Mouse (Mus musculus): ENCODE results near the gene Lrrc14b. TPM values are rescaled to one million over a fixed set of nuclear protein-coding genes. Genes with fewer than 3 reads are reported as not detected.

The Lrrc14b gene
- polyA plus RNA-seq (2016; fragmentation: Nextera tagmentation; extraction: Ambion mirVana) = 0.87 and 1.5 TPM in 2 replicates

DNA sequence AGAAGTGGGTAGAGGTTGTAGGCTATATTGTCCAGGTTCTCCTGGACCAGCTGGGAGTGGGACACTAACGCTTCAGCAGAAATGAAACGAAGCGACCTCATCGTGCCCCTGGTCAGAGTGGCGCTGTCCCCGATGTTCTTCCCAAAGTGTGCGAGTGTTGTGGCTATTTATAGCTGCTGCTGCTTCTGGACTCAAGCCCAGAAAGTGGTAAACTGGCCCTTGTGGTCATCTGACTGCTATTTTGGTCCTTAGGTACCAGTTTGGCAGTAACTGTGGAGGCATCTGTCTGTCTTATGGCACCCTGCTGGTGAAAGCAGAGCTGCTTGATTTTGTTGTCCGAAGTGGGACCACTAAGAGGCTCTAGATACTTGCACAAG lies at the start of gene Lrrc14b:
Lrrc14b (minus strand) TSS at position 147 of the 377 bp plus-strand sequence.
- H3K9ac ChIP-seq = peak within 1 kb of the TSS; percentile 63
- 26% methylated on average over 8 of the region's 8 CpGs for WGBS
- peak within 1 kb of the TSS; percentile 63 for H3K4me2 ChIP-seq
- no peaks in the 10 kb centered on the region for H3K27me3 ChIP-seq (replicated peaks)
- H3K36me3 ChIP-seq = peaks cover 28% of the 10 kb centered on the region
- peak within 1 kb of the TSS; percentile 92 for H3K27ac ChIP-seq (ENCODE audit: poor library complexity, severe bottlenecking)
- ATAC-seq (ENCODE audit: insufficient number of reproducible peaks, low FRiP score) = peak; percentile 75
- no peaks in the 10 kb centered on the region; the same call in 1 of the 2 replicates for H3K9me3 ChIP-seq (replicated peaks)
- peak within 1 kb of the TSS; percentile 32 for H3K4me3 ChIP-seq
- H3K4me1 ChIP-seq (replicated peaks) = peaks cover 26% of the 10 kb centered on the region

DNA sequence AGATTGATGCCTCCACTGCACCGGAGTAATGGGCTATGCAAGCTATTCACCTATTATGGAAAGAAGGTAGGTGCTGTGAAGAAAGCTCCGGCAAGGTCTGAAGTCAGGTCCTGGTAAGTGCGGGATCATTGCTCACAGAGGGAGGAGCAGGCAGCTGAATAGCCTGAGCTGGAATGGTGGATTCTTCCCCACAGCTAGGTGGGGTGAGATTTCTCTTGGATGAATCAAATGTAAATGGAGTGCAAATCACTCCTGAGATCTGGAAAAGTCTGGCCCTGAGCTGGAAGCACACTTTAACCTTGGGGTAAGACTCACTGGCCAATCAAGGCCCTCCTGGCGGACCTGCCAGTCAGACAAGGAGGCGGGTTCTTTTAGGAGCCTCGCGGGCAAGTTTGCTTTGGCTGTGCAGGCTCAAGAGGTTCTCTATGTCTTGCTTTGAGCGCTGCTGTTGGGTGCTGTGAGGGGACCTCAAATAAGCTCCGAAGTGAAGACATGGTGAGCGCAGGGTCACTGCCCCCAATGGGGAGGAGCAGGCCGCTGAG lies 35.6 kb upstream of the Lrrc14b start, which contains the start of gene Ftl1-ps1:
Ftl1-ps1 (plus strand) TSS at position 397 of the 542 bp plus-strand sequence.
- peak within 1 kb of the TSS; percentile 33 for H3K4me3 ChIP-seq
- no peaks in the 10 kb centered on the region for H3K4me1 ChIP-seq (replicated peaks)
- H3K36me3 ChIP-seq = no peaks in the 10 kb centered on the region
- H3K27ac ChIP-seq (ENCODE audit: poor library complexity, severe bottlenecking) = no peak within 1 kb of the TSS
- H3K27me3 ChIP-seq (replicated peaks) = peaks cover 6% of the 10 kb centered on the region; the same call in 1 of the 2 replicates
- H3K9ac ChIP-seq = 0 out of 2 replicates have a peak within 1 kb of the TSS, but pooled peaks have one; percentile 40
- peak within 1 kb of the TSS; percentile 58 for H3K4me2 ChIP-seq
- ATAC-seq (ENCODE audit: insufficient number of reproducible peaks, low FRiP score) = no peak
- WGBS = 14% methylated on average over 11 of the region's 11 CpGs
- H3K9me3 ChIP-seq (replicated peaks) = no peaks in the 10 kb centered on the region

DNA sequence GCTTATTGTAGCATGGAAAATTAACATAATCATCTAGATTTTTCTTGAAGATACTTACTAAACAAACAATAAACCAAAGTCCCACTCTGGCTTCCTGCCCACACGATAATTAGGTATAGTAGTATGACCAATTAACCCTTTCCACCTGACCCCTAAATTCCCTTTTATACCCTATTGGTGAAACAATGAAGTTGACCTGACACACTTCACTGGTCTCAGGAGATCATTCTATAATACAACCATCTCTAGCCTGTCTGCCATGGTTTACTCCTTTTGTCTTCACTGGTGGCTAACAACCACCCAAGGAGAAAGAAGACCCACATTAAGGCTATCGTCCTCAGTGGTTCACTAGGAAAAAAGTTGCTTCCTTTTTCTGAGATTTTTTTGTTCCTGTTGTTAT lies 27.4 kb upstream of the Lrrc14b start:
- no peak for ATAC-seq (ENCODE audit: insufficient number of reproducible peaks, low FRiP score)
- Histone ChIP-seq H3K27ac (ENCODE audit: poor library complexity, severe bottlenecking) (no peak overlapping the region), H3K9ac (no peak overlapping the region), H3K4me1 (replicated peaks) (0 out of 2 replicates have a peak, but pooled peaks cover 3% of the 10 kb centered on the region), H3K27me3 (replicated peaks) (0 out of 2 replicates have a peak, but pooled peaks cover 4% of the 10 kb centered on the region), H3K36me3 (no peaks in the 10 kb centered on the region), H3K4me2 (no peak overlapping the region), H3K9me3 (replicated peaks) (no peaks in the 10 kb centered on the region), H3K4me3 (no peak overlapping the region)
- 76% methylated on average over 2 of the region's 2 CpGs for WGBS

DNA sequence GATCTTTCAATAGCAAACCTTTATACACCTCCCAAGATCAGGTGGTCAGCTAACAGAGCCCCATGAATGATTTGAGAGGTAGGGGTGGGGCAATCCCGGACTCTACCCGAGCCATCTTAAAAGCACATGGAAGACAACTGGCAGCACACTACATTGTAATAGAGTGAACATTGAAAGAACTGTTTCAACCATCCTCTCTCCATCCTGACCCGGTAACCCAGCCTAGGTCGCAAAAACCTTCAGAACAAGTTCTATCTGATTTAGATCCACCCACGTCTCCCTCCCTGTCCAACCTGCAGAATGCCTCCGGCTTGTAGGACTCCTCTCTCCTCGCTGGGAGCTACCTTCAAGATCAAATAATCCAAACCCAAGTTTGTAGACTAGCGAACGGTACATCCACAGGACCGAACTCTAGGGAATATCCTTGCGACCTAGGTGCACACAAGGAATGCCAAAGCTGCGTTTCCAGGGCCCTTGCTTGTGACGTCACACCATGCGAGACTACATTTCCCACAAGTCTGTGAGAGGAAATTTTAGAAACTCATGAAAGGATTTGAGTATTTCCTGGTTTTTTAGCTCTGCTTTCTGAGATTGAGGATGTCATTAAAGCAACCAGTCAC lies 26.7 kb upstream of the Lrrc14b start, which contains the start of gene Zfp72:
Zfp72 (minus strand) TSS at position 466 of the 620 bp plus-strand sequence.
- Histone ChIP-seq H3K36me3 (no peaks in the 10 kb centered on the region), H3K4me3 (peak within 1 kb of the TSS; percentile 71), H3K9ac (peak within 1 kb of the TSS; percentile 57), H3K27ac (ENCODE audit: poor library complexity, severe bottlenecking) (no peak within 1 kb of the TSS), H3K4me1 (replicated peaks) (0 out of 2 replicates have a peak, but pooled peaks cover 3% of the 10 kb centered on the region), H3K9me3 (replicated peaks) (no peaks in the 10 kb centered on the region), H3K27me3 (replicated peaks) (0 out of 2 replicates have a peak, but pooled peaks cover 4% of the 10 kb centered on the region), H3K4me2 (peak within 1 kb of the TSS; percentile 75)
- peak; percentile 77; the same call in 1 of the 2 replicates for ATAC-seq (ENCODE audit: insufficient number of reproducible peaks, low FRiP score)
- 2% methylated on average over 14 of the region's 14 CpGs for WGBS

DNA sequence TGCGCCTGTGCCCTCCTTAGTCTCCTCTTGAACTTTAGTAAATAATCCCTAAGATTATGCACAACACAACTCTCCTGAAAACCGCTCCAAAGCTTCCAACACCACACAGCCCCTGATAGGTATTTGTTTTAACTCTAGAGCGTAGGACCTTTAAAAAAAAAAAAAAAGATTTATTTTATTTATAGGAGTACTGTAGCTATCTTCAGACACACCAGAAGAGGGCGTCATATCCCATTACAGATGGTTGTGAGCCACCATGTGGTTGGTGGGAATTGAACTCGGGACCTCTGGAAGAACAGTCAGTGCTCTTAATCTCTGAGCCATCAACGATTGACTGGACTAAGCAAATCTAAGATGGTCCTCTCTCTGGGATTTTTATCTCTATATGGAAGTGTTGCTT lies 25.9 kb upstream of the Lrrc14b start:
- no peak for ATAC-seq (ENCODE audit: insufficient number of reproducible peaks, low FRiP score)
- Histone ChIP-seq H3K27ac (ENCODE audit: poor library complexity, severe bottlenecking) (no peak overlapping the region), H3K4me1 (replicated peaks) (0 out of 2 replicates have a peak, but pooled peaks cover 3% of the 10 kb centered on the region), H3K9me3 (replicated peaks) (no peaks in the 10 kb centered on the region), H3K4me2 (peak overlapping the region; percentile 75), H3K27me3 (replicated peaks) (no peaks in the 10 kb centered on the region), H3K9ac (no peak overlapping the region), H3K4me3 (peak overlapping the region; percentile 71), H3K36me3 (no peaks in the 10 kb centered on the region)
- WGBS = 65% methylated on average over 6 of the region's 6 CpGs

DNA sequence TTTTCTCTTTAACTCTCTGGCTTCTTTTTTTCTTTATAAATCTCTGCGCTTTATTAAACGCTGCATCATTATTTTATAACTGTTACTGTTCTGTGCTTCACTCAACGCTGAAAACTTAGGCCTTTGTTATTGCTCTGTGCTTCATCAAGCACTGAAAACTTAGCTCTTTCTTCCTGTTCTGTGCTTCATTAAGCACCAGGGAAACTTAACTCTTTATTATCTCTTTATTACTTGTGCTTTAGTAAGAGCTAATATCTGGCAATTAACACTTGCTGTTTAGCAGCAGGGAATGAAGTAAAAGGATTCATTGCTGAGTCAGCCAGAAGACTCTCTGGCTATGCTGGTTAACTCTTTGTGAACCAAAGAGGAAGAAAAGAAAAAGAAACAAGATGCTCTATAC lies 18.5 kb upstream of the Lrrc14b start:
- Histone ChIP-seq H3K4me3 (no peak overlapping the region), H3K27ac (ENCODE audit: poor library complexity, severe bottlenecking) (no peak overlapping the region), H3K27me3 (replicated peaks) (no peaks in the 10 kb centered on the region), H3K4me1 (replicated peaks) (no peaks in the 10 kb centered on the region), H3K9ac (no peak overlapping the region), H3K36me3 (no peaks in the 10 kb centered on the region), H3K4me2 (no peak overlapping the region), H3K9me3 (replicated peaks) (no peaks in the 10 kb centered on the region)
- 67% methylated on average over 3 of the region's 3 CpGs for WGBS
- no peak for ATAC-seq (ENCODE audit: insufficient number of reproducible peaks, low FRiP score)

DNA sequence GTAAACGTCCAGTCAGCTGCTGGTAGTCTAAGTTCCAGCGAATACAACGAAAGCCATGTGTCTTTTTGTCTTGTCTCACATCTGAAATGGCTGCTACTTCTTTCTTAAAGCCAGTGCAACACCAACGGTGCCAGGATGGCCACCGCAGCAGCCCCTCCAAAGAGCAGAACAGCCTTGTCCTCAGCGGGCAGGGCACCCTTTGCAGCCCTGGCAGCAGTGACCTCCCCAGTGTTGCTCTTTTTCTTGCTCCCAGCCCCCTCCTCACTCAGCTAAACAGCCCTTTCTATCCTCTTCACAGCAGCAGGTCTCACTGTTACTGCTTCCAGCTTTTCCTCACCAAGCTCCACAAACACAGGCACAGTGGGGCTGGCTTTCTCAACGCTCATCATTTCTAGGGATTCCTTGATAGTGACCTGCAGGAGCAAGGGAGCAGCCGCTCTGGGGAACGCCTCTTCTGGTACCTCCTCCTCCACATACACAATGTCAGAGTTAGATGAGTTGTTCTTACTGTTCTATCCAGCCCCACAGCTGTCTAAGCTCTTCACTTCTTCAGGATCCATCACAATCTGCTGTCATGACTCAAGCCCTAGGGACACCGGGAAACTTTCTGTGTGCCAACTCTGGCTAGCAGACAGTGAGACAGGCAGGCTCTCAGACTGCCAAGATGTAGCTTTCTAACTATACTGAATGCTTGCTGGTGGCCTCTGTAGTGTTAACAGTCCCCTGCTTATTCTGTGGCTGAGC lies 17.9 kb upstream of the Lrrc14b start:
- Histone ChIP-seq H3K9ac (no peak overlapping the region), H3K4me3 (no peak overlapping the region), H3K27ac (ENCODE audit: poor library complexity, severe bottlenecking) (no peak overlapping the region), H3K9me3 (replicated peaks) (no peaks in the 10 kb centered on the region), H3K4me2 (no peak overlapping the region), H3K27me3 (replicated peaks) (no peaks in the 10 kb centered on the region), H3K36me3 (no peaks in the 10 kb centered on the region), H3K4me1 (replicated peaks) (no peaks in the 10 kb centered on the region)
- 66% methylated on average over 10 of the region's 10 CpGs for WGBS
- no peak for ATAC-seq (ENCODE audit: insufficient number of reproducible peaks, low FRiP score)

DNA sequence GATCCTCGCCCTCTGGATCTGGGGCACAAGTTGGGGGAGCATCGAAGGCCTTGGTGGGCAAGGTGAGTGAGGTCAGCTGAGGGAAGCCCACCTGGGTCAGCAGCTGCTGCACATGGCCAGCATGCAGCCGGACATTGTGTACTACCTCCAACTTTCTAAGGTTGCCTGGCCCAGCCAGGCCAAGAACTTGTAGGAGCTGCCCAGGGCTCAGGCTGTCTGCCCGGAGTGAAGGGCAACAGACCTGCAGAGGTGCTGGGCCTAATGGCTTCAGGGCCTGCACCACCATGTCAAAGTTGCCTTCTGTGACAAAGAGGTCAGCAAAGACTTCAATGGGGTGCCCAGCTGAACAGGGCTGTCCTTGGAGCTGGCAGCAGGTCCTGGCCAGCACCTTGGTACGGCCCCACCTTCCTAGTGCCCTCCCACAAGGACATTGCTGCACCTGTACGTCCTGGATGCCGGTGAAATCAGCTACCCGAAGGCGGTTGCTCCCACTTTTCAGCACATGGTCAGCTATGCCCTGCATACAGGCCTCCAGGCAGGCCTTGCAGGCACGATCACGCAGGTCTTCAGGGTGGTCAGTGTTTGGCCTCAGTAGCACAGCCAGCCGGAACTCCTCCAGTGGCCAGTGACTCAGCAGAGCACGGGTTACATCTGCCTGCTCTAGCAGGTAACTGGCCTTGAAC lies 488 bp downstream of the Lrrc14b start:
- Histone ChIP-seq H3K36me3 (peaks cover 33% of the 10 kb centered on the region), H3K27ac (ENCODE audit: poor library complexity, severe bottlenecking) (peak overlapping the region; percentile 92), H3K4me3 (peak overlapping the region; percentile 32), H3K27me3 (replicated peaks) (no peaks in the 10 kb centered on the region), H3K4me2 (peak overlapping the region; percentile 63), H3K4me1 (replicated peaks) (peaks cover 26% of the 10 kb centered on the region), H3K9ac (peak overlapping the region; percentile 63), H3K9me3 (replicated peaks) (no peaks in the 10 kb centered on the region; the same call in 1 of the 2 replicates)
- 75% methylated on average over 13 of the region's 13 CpGs for WGBS
- ATAC-seq (ENCODE audit: insufficient number of reproducible peaks, low FRiP score) = peak; percentile 62

DNA sequence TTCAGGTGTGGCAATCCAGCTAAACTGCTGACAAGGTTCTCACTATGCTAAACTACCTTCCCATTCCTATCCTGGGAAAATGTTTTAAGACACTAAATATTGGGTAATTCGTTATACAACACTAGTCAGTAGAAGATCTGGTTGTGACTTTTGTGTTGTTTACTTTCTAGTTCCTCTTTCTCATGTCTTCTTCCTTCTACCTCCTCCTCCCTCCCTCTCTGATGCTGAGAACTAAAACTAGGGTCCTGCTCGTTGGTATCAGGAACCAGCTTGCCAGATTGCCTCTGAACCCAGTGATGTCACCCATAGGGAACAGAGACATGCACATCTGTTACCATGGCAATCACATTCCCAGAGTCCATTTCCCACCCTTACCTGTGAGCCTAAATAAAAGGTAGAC lies 1.6 kb downstream of the Lrrc14b start:
- no peaks in the 10 kb centered on the region for H3K27me3 ChIP-seq (replicated peaks)
- H3K27ac ChIP-seq (ENCODE audit: poor library complexity, severe bottlenecking) = no peak overlapping the region
- no peak overlapping the region for H3K4me3 ChIP-seq
- H3K4me2 ChIP-seq = peak overlapping the region; percentile 63
- no peaks in the 10 kb centered on the region for H3K9me3 ChIP-seq (replicated peaks)
- H3K9ac ChIP-seq = no peak overlapping the region
- peaks cover 26% of the 10 kb centered on the region for H3K4me1 ChIP-seq (replicated peaks)
- 57% methylated on average over 2 of the region's 2 CpGs for WGBS
- ATAC-seq (ENCODE audit: insufficient number of reproducible peaks, low FRiP score) = no peak
- H3K36me3 ChIP-seq = peaks cover 41% of the 10 kb centered on the region

DNA sequence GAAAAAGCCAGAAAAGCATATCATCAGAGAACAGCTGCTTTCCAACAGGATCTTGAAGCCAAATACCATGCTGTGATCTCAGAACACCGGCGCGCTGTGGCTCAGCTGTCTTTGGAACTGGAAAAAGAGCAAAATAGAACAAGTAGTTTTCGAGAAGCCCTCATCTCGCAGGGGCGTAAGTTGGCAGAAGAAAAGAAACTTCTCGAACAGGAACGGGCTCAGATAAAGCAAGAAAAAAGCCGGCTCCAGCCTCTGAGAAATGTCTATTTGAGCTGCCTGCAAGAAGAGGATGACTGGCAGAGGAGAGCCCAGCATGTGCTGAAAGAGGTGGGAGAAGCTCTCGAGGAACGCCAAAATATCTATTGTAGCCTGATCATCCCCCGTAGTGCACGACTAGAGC lies 7.3 kb downstream of the Lrrc14b start:
- ATAC-seq (ENCODE audit: insufficient number of reproducible peaks, low FRiP score) = no peak
- Histone ChIP-seq H3K4me1 (replicated peaks) (no peaks in the 10 kb centered on the region), H3K27ac (ENCODE audit: poor library complexity, severe bottlenecking) (no peak overlapping the region), H3K27me3 (replicated peaks) (no peaks in the 10 kb centered on the region), H3K4me2 (no peak overlapping the region), H3K9ac (no peak overlapping the region), H3K4me3 (no peak overlapping the region), H3K9me3 (replicated peaks) (no peaks in the 10 kb centered on the region), H3K36me3 (peaks cover 68% of the 10 kb centered on the region)
- 93% methylated on average over 13 of the region's 13 CpGs for WGBS

All from heart, embryonic 12.5 days (tissue).